Mouse (Mus musculus): Measurements from ENCODE around the gene Ank2.

DNA sequence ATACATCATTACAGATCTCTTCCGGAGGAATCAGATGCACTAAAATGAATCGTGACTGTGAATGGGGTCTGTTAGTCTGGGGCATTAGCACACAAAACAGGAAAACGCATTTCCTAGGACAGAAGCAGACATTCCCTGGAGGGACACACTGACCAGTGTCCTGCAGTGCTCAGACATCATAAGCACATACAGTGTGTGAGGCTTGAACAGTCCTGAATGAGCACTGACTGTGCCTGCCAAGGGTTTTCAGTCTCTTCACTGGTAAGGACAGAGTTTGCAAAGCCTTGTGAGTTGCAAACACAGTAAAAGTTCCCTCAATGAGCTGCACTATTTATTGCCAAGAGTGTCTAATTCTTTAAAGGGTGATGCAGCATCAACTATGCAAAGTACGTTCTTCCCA, 613.1 kb downstream of the Ank2 start:
- no peak for TF ChIP-seq CTCF (IDR thresholded peaks at IDR 0.05; ENCODE audit: insufficient read depth, low read length)
- no peak for TF ChIP-seq POLR2A (IDR thresholded peaks at IDR 0.05; ENCODE audit: borderline replicate concordance, extremely low read depth, low read depth, low read length)
